Mouse (Mus musculus) myocyte (in vitro differentiated cells): Measurements from ENCODE around the gene H1foo.

Experiments
- CEBPB ChIP-seq: IDR thresholded peaks from 2 replicates; pipeline ENCODE4 v1.6.1; 2011; ENCODE audit warnings: mild to moderate bottlenecking, moderate library complexity; ENCODE audit not compliant: poor library complexity, insufficient read depth, severe bottlenecking
- E2F4 ChIP-seq: IDR thresholded peaks from one replicate; pipeline ENCODE4 v1.6.1; 2011; ENCODE audit warnings: mild to moderate bottlenecking, control low read depth, moderate library complexity; ENCODE audit not compliant: insufficient read depth

DNA sequence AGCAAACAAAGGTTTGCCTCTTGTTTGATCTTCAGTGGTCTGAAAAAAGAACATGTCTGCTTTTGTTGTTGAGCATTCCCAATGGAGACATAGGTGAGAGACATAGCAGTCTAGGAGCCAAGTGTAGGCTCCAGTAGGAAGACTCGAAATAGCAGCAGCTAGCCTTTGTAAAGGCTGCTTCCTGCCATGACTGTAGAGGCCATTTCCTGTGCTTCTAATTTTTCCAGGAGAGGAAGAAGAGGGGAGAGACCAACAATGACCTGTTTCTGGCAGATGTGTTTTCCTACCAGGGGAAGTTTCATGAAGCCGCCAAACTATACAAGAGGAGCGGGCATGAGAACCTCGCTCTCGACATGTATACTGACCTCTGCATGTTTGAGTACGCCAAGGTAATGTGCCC, 39.2 kb upstream of the H1foo start:
- TF ChIP-seq CEBPB (no peak), E2F4 (no peak)
